Mouse (Mus musculus) lung, adult 18-20 months (tissue): ENCODE measurements around the gene Lrba.

Source experiments
- DNase-seq, 2 experiments: peaks; one replicate each; pipeline ENCODE4 v3.0.0; 2022; ENCODE audit warnings: mixed read lengths in 2 of 2

Lrba gene

DNA sequence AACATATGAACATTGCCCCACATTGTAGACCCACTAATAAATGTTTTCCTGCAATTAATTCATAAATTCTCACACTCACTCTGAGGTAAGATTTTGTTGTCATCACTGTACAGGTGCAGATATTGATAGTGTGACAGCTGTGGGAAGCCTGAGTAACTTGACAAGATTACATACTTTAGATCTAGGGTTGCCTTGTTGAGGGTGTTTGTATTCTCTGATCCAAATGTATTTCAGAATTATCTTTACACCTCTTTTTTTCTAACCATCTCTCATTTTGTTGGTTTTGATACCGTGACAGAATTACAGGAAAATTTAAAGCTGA is 336.5 kb downstream of the Lrba start:
- DNase-seq = no peak

DNA sequence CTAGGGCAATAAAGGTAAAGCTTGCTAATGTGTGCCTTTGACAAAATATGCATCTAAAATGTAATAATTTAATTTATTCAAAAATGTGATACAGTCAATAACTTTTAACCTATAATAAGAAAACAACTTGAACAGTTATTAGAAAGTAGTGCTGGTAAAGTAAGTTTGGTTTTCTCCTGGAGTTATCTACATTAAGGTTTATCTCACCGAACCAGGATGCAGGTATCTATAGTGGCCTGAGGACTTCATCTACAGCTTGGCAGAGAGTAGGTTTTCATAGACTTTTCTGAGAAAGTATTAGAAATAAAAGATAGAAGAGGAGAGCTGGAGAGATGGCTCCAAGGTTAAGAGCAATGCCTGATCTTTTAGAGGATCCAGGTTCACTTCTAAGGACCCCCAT is 336.9 kb downstream of the Lrba start:
- no peak for DNase-seq

DNA sequence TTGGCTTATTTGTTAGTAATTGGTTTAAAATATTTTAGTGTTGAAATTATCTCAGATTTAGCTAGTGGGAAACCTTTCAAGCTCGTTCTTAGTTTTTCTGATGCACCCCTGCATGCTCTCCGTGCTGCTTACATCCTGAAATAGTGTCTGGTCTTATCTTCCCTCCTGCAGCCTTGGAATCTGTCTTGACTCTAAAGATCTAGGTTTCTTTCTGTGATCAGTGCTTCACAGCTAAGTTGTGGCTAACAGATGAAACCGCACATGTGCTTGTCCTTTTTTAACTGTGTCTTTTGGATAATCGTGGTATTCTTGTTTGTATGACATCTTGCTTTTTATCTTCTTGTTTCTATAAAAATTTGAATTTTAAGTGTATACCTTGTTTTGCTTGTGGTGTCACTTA is 342.8 kb downstream of the Lrba start:
- DNase-seq = no peak

DNA sequence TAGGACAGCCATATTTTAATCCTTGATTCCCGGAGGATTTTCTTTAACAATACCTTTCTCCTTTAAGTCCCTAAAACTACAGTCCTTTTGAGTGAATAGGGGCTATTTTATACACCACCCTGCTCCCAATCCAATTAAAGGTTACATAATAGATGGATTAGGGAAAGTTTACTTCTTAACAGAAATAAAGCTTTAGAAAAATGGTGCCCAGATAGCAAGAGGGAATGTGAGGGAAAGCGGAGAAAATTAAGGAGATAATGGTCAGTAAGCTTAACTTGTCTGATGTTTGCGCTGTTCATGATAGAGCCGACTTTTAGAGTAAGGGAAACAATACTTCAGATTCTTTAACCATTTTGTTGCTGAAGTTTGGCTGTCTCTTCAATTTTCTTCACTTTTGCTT is 347.0 kb downstream of the Lrba start:
- no peak for DNase-seq

DNA sequence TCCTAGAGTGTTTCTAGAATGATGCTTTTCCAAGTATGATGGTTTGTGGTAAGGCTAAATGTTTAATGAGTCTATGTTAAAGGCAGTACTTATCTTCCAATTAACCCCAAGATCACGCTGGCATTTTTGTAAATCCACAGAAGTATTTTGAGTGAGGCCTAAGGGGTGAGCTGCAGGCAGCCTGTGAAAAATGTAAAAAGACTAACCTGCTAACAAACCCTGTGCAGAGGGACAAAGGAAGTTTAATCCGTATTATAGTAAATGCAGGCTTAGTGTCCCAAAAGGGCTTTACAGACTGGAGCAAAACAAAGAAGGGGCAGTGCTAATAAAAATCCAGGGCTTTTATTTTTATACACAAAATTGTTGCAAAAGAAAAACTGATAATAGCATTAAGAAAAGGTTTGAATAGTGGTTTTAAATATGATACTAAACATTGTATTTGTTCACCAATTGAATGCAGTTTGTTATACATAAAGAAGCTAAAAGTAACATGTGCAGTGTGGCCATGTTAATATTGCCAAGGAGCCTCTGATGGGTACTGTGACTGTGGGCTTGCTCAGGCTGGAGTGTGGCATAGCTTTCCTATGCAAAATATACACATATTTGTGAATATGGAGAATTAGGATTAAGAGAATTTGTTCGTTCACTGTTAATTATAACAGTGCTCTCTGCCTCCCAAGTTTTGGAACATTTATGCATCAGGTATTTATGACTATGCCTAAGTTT is 348.2 kb downstream of the Lrba start:
- no peak for DNase-seq

DNA sequence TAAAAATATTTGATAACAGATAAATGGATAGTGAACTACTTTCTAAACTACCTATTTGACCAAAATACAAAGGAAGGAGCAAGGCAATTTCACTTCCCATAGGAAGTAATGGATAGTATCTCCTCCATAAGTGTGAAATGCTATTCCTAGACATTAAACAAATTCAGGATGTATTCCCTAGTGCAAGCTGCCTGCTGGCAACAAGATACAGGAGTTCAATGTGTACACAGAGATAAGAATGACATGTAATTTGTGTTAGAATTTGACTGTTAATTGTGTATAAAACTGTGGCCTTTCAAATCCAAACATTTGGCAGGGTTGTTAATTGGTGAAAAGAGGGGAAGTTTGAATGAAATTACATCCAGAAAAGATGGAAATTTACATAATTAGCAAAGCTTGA is 350.8 kb downstream of the Lrba start:
- DNase-seq = no peak

DNA sequence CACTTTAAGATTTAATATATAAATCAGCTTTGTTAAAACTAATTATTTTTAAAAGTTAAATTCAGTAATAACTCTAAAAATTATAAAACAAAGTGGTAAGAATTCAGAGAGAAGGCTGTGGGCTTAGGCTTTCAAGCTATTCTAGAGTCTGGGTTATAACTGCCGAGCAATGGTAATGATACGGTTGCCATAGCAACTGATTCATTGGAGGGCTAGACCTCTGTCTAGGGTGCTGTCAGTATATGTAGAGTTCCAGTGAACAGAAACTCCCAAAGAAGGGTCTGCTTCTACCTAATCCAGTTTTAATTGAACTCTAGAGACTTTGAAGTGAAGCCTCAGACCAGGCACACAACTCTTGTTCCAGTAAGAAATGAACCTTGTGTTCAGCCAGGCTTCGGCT is 377.8 kb downstream of the Lrba start:
- no peak for DNase-seq

DNA sequence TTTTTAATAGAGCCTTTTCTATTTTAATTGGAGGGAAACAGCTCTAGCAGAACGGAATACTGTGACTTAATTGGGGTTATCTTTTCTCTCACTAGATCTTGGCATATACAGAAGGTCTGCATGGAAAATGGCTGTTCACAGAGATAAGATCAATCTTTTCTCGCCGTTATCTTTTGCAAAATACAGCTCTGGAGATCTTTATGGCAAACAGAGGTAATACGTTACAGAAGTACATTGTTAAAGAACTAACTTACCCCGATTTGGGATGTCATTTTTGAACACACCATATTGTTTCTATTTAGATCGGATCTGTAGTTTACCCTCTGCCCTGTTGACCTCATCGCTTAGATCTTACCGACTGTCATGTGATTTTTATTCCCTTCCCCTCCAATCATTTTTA is 381.3 kb downstream of the Lrba start:
- no peak for DNase-seq

DNA sequence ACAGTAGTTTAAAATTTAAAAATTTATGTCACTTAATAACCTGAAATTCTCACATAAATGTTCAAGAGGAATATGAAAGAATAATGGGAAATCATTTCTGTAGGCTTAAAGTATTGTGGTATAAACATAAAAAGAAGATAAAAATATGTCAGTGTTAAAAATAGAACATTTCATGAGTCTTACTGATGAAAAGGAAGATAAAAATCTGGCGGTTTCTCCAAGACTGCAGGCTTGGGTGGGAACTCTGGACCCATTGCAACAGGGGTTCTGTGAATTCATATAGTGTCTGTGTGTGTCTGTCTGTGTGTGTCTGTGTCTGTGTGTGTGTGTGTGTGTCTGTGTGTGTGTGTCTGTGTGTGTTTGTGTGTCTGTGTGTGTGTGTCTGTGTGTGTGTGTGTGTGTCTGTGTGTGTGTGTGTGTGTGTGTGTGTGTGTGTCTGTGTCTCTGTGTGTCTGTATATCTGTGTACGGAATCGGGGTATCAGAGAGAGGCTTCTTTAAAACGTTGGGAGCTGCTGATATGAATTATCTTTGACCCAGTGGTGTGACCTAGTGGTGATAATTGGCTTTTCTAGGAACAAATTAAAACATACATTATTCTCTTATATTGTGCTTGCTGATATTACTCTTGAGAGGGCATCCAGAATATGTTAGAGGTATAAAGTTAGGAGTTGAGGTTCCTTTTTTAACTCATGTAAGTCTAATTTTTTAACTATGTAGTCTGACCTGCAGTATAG is 402.7 kb downstream of the Lrba start:
- DNase-seq = no peak

DNA sequence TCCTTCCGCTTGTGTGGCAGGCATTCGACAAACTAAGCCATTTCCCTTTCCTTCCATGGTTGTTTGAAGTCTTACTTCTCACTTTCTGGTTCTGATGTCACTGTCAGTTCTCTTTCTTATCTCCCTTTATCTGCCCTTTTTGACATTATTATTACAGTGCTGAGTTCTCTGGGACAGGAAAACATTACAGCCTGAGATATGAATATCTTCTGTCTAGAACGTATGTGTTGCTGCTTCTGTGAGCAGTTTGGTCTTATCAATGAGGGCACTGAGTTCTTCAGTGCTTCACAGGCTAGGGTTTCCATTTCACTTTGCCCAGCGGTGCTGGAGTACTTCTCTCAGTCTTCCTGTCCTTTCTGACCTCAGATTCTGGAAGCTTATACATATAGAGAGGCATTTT is 404.9 kb downstream of the Lrba start:
- DNase-seq = no peak

DNA sequence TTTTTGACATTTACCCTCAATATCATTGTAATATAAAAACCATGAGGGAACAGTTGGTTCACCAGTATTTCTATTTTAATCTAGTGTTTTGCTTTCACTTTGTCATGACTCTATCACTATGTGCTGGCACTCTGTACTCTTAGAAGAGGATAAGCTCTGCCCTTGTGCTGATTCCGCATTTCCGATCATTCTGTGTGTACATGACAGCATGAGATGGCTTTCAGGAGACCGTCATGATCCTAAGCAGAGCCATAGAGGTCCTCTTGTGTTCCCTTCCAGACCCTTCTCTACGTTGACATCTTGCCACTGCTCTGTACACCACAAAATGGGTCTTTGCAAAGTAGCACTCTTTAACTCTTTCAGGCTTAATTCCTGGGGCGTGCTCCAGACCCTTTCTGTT is 411.0 kb downstream of the Lrba start:
- DNase-seq = no peak

DNA sequence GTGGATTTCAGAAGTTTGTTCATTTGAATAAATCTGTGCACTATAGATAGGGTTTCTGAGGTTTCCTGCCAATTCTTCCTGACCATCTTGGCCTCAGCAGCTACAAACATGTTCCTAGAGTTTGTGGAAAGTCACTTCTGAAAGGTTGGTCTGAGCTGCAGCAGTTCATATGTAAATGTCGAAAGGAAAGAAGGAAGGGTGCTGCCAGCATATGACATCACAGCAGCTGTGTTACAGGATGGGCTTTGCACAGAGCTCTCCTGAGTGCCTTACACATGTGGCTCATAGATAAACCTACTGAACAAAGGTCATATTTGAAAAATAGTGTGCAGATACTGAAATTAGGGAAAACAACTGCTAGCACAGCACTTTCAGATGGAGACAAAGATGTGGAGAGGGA is 411.5 kb downstream of the Lrba start:
- no peak for DNase-seq

DNA sequence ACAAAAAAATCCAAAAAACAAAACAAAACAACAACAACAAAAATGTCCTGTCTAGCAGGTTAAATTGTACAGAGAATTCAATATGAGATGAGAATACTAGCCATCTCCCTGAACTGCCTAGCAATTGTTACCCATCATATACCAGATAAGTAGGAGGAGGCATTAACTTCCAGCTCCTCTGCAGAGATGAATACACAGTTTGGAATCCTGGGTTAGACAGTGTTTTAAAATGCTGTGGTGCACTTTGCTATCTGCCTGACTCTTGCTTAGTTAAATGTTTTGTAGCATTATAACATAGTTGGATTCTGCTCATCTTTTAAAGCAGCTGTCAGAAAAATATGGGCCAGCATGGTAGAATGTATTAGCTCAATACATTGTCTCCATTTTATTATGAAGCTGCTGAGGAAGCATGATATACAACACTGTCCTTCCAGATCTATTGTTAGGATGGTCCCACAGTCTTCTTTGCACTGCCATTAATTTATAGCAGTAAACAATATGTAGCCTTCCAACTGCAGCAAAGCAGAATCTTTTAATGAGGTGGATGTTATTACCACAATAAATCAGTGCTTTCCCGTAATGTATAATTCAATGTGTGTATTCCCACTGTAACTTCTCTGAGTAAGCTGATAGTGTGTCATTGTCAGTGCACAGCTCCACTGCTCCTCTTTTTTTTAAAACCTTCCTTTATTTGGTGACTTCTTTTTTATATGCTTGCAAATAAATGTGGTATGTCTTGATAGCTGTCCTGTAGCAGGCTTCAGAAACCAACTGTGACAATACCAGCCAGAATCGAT is 414.3 kb downstream of the Lrba start:
- DNase-seq = no peak

DNA sequence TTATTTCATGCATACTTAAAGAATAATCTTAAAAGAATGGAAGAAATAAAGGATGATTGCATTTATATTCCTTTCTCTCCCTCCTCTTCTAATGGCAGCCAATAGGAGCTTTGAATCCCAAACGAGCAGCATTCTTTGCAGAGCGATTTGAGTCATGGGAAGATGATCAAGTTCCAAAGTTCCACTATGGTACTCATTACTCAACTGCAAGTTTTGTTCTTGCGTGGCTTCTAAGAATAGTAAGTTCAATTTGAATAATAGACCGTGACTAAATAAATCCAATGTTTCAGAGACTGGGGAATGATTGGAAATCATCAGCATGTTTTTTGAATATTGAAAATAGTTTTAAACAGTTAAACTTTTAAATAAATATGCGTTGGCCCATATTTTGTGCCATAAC is 416.9 kb downstream of the Lrba start:
- no peak for DNase-seq

DNA sequence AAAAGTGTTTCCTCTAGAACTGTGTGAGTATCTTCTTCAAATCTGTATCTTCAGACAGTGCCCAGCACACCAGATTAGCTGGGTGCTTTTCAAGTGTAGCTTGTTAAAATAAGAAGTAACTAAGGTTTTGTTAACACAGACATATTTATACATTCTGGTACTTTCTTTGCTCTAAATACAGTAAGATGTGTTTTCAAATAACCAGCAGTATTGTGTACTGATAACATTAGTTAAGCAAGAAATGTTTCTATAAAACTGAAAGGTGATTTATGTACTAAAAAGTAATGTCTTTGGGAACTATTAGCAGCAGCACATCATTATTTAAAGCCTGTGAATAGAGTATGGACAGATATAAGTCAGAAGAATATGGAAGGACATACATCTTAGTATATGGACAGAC is 417.3 kb downstream of the Lrba start:
- no peak for DNase-seq

DNA sequence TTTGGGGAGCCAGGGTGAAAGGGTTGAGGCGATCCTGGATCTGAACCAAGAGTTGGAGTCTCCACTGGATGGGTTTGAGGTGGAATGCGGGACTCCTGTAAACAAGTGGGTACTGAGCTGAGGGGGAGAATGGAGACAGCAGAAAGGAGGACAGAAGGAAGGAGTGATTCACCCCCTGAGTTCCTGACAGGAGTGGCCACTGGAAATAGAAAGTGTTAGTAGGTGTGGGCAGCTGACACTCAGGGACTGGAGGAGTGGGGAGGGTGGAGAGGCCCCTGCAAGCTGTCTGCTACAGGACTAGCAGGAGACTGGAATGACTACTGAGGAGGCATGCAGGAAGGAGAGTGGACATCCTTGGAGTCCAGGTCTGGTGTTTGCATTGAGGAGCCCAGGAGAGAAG is 422.3 kb downstream of the Lrba start:
- no peak for DNase-seq

DNA sequence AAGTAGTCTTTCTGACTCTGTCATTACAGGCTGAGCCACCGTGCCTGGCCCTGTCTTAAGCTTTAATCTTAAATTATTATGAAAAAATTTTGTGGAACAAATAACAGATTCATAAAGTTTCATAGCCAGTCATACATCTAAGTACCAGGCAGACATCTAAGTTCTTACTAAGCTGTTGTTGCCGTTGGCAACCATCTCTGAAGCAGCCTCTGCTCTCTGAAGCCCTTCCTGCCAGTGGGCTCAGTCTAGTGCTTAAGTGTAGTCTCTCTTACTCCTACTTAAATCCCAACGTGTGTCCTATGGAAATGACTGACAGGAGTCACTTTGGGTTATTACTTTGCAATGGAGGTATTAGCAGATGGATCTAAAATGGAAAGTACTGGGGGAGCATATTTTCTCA is 426.5 kb downstream of the Lrba start:
- no peak for DNase-seq

DNA sequence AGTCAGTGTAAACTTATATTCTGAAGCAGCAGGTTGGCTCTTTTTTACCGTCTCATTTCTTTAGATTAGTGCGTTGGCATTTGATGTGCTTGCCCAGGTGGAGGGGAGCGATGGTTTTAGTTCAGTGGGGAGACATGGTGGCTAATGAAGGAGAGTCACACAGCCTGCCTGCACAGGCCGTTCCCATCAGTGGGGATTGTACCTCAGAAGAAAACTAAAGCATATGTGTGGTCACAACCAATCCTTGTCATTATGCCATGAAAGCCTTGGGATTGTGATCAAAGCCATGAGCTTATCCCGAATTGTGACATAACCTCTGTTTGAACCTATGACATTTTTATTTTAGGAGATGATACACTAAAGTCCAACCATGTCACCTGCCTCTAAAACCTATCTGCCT is 434.8 kb downstream of the Lrba start:
- DNase-seq = no peak

DNA sequence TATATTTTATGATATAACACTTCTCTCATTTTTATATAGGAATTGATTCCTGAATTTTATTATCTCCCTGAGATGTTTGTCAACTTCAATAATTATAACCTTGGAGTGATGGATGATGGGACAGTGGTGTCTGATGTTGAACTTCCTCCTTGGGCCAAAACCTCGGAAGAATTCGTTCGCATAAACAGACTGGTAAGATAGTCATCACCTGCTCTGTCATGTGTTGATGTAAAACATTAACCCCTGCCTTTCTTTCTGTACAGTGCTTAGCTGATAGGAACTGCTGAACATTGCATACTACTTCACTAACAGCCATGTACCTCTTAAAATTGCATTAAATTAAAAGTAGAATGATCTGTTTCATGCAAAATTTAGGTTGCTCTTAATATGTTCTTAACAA is 439.9 kb downstream of the Lrba start:
- no peak for DNase-seq

DNA sequence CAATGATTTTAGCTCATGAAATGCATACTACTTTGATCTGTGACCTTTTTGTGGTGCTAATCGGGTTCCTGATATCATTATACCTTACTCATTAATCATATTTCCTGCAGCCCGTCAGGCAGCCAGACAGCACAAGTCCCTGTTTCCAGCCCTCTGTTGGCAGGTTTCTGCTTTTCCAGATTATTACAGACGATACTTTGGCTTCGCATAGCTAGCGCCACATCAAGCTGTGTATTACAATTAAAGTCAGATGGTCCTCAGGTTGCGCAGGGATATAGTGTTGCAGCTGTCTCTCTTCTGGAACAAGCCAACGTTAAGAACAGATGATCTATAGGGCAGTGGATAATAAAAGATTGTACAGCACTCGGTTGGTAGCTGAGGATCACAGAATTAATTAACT is 443.7 kb downstream of the Lrba start:
- no peak for DNase-seq

DNA sequence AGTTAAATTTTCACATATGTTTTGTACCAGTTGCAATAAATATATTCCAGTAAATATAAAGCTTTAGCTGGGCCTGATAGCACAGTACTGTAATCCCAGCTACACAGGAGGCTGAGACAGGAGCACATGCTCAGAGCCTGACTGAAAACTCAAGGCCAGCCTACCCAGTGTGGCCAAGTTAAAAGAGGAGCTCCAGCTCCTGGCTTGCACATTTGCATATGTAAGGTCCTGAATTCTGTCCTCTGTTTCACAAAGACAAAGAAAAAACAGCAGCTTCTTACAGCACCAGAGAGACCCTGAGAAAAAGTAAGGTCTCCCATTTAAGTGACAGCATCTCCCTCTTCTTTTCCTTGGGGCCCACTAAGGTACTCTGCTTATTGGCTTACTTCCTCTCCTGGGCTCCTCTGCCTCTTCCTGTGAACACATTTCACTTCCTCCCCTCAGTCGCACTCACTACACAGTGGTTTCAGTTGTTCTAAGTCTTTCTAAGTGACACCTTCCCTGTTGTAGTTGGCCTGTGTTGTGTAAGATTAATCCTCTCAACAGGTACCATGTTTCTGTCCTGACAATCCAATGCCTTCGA is 453.2 kb downstream of the Lrba start:
- DNase-seq = no peak

DNA sequence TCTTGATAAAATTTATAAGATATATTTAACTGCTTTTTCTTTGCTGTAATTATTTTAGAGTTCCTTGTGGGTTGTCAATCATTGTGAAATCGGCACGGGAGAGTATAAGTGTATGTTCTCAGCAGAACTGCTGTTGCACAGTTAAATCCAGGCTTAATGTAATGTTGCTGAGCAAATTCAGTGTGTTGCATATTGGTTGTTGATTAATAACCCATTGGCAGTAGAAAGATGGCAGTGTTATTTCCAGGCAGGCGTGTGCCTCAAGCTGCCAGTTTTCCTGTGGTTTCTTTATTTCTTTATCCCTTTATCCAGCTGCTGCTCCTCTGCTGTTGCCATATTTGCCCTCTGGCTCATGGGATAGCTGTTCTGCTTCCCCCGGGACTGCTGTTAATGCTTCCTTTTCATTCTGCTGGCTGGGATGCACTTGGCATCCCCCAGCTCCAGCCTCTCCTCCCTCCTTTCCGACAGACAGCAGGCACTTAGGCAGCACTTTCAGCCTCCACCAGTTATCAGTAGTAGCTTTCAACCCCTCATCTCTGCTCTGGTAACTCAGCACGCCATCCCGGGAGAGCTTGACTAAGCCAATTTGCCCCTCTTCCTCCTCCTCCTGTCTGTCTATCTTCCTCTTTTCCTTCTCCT is 463.2 kb downstream of the Lrba start:
- no peak for DNase-seq

DNA sequence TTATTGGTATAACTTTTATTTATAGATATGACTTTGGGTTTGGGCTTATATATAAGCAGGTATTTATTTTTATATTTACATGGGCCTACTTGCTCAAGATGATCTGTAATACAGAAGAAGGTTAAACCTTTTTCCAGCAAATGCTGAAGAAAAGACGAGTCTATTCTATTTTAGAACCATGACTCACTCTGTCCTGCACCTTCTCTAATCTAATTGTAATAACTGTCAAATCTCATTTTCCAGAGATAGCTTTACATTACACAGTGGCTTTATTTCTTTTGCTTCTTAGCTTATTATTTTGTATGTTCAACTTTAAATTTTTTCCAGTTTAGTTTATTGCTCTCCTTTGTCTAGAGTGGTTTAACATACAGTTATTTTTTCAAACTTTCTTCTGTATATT is 464.0 kb downstream of the Lrba start:
- DNase-seq = no peak
